Mouse (Mus musculus) B cell, adult 2 months (primary cell): ENCODE results near the gene Ccdc50.

Experiments
- DNase-seq, 2 experiments: peaks; one replicate each; pipeline ENCODE4 v3.0.0; 2022

Gene Ccdc50

GRCm38 (mm10) chr16:27388761-27389451, at the start of gene Ccdc50:
Gene Ccdc50, plus strand, starts transcription at chr16:27388869.
- peak; percentile 69 to 75 for DNase-seq

- no peak for DNase-seq
These were observed 41.1 kb upstream of the Ccdc50 start for GRCm38 (mm10) chr16:27347521-27347920.

- DNase-seq: no peak
These were observed 40.3 kb upstream of the Ccdc50 start for GRCm38 (mm10) chr16:27348359-27348758.

GRCm38 (mm10) chr16:27349235-27349634, 39.4 kb upstream of the Ccdc50 start:
- DNase-seq: peak; percentile 33 to 42

GRCm38 (mm10) chr16:27349878-27350532, 38.7 kb upstream of the Ccdc50 start:
- DNase-seq: no peak

GRCm38 (mm10) chr16:27354464-27354863, 34.2 kb upstream of the Ccdc50 start:
- peak; percentile 24 to 30 for DNase-seq

GRCm38 (mm10) chr16:27360059-27360458, 28.6 kb upstream of the Ccdc50 start:
- DNase-seq: no peak

- no peak for DNase-seq
These were observed 18.5 kb upstream of the Ccdc50 start, which contains the start of gene Uts2b for GRCm38 (mm10) chr16:27370191-27370590. Gene Uts2b, minus strand, starts transcription at chr16:27370239.

- no peak for DNase-seq
These were observed 18.0 kb upstream of the Ccdc50 start for GRCm38 (mm10) chr16:27370700-27371099.

- no peak for DNase-seq
These were observed 14.5 kb upstream of the Ccdc50 start for GRCm38 (mm10) chr16:27374139-27374538.

GRCm38 (mm10) chr16:27375318-27375717, 13.4 kb upstream of the Ccdc50 start:
- DNase-seq: no peak

- no peak for DNase-seq
These were observed 12.1 kb upstream of the Ccdc50 start for GRCm38 (mm10) chr16:27376556-27376955.

GRCm38 (mm10) chr16:27382217-27382616, 6.5 kb upstream of the Ccdc50 start:
- DNase-seq: no peak

GRCm38 (mm10) chr16:27384893-27385603, 3.6 kb upstream of the Ccdc50 start:
- no peak for DNase-seq

- no peak for DNase-seq
These were observed 3.0 kb upstream of the Ccdc50 start for GRCm38 (mm10) chr16:27385649-27386048.

- peak in 1 of 2 experiments; percentile 29 for DNase-seq
These were observed 1.7 kb upstream of the Ccdc50 start for GRCm38 (mm10) chr16:27386850-27387407.

GRCm38 (mm10) chr16:27387634-27388611, 746 bp upstream of the Ccdc50 start:
- peak; percentile 67 to 75 for DNase-seq

- DNase-seq: peak; percentile 11 to 20
These were observed 1.0 kb downstream of the Ccdc50 start for GRCm38 (mm10) chr16:27389534-27390282.

- no peak for DNase-seq
These were observed 1.6 kb downstream of the Ccdc50 start for GRCm38 (mm10) chr16:27390306-27390705.

- DNase-seq: no peak
These were observed 3.2 kb downstream of the Ccdc50 start for GRCm38 (mm10) chr16:27391845-27392244.
